Mouse (Mus musculus): ENCODE results near the gene Vstm5. TPM values are rescaled to one million over a fixed set of nuclear protein-coding genes. Genes with fewer than 3 reads are reported as not detected.

Gene Vstm5
- total RNA-seq, 2 experiments from 2014 or later = 8.1 to 8.7 TPM

DNA sequence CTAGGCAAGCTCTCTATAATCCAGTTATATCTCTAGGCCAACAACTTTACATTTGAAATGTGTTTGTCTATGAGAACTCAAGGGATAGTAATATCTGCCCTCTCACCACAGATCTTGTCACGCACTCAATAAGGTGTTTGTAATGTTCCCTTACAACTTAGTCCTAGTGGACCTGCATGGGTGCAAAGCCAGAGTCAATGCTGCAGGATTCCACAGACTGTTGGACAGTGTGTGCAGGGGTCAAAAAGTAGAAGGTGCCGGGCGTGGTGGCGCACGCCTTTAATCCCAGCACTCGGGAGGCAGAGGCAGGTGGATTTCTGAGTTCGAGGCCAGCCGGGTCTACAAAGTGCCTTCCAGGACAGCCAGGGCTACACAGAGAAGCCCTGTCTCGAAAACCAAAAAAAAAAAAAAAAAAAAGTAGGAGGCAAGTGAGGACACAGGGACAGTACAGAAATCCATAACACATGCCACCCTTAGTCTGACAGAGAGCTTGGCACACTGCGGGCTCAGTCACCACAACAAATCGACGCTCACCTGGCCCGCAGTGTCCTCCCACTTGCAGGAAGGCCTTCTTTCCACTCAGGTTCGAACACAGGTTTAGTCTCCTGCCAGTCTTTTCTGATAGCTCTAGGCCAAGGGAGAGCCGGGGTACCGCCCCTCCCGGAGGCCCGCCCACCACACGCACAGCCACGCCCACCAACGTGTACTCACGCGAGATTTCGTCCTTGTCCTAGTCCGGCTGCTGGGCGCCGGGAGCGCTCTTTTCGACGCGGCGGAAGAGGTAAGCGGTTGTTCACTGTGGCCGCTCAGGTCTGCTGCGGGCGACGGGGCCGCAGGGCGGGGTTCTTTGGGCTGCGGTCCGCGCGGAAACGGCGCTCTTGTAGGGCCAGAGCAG lies 66.9 kb downstream of the Vstm5 start, which contains the start of gene Taf1d:
Taf1d (plus strand) TSS at position 712 of the 895 bp plus-strand sequence.
- DNase-seq (ENCODE audit: low spot score in 2 of 2) = peak; percentile 95 to 97
- intact Hi-C loops (cut with DNase I) = loop anchor here (2.0 kb wide), 1 partner anchor 27 kb away; the partner anchor contains the start of gene Med17

DNA sequence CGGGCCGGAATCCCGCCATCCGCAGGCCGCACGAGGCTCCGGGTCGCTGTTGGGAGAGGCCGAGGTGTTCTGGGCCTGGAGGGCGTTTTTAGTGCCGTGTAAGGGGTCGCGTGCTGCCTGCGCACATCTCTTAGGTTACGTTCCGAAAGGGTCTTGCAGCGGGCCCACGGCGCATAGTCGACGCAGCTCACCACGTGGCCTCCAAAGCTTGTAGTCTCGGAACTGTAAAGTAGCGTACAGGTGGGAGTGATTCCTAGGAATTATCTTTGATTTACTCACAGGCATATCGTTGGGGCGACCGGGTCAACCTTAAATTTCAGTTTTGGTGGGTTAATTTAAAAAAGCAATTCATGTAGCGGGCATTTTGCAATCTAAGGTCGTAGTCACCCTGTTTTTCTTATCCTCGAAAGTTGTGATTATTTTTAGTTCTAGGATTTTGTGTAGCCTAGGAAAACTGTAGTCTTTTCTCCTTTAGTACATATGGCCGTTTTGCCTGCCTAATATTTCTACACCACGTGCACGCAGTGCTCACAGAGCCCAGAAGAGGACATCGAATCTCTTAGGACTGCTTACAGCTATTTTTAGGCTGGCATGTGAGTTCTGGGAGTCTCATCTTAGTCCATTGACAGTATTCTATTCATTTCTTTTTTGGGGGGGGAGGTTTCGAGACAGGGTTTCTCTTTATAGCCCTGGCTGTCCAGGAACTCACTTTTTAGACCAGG lies 67.7 kb downstream of the Vstm5 start, which contains the start of gene 4931406C07Rik:
4931406C07Rik (minus strand) TSS at position 51 of the 722 bp plus-strand sequence.
- DNase-seq (ENCODE audit: low spot score in 2 of 2) = no peak
- intact Hi-C loops (cut with DNase I) = loop anchor here (2.0 kb wide), 1 partner anchor 28 kb away; the partner anchor contains the start of gene Med17

DNA sequence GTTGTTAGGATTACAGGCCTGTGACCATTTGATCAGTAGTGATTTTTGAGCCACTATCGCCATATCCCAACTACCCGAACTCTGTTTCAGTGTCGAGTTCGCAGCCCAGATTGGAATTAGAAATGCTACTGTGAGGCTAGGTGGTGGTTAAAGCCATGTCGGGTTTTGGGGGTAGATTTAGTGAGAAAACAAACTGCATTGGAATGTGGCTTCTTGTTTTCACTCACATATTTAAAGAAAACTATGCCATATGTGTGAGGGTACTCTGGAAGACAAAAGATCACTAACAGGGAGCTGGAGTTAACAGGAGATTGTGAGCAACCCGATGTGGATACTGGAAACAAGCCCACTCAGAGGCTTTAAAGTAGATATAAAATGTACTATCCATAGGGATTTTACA lies 68.4 kb downstream of the Vstm5 start:
- intact Hi-C loops (cut with DNase I) = loop anchor here (2.0 kb wide), 1 partner anchor 28 kb away; the partner anchor contains the start of gene Med17
- no peak for DNase-seq (ENCODE audit: low spot score in 2 of 2)

DNA sequence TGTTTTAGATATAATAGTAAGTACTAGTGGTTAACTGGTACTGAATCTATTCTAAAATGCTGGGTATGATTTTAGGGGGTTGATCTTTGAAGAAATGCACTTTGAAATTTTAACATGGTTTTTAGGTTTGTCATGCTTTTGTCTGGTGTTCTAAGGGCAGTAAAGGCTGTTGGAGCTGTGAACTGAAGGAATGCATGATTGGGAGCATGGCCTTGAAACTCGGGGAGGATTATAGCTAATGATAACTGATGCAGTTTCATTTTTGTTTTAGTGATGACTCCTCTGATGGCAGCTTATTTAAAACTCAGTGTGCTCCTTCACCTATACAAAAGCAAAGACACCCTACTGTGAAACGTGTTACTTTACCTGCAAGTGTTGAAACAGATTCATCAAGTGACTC lies 69.4 kb downstream of the Vstm5 start:
- intact Hi-C loops (cut with DNase I) = no loop called here
- no peak for DNase-seq (ENCODE audit: low spot score in 2 of 2)

Other genes starting within 250 kb of the Vstm5 start
- gene Panx1, start 193.6 kb upstream of the Vstm5 start, total RNA-seq (2021) = 10 to 100 TPM; 37.7 to 38.8 TPM
- not detected for gene Hephl1, start 126.9 kb upstream of the Vstm5 start, total RNA-seq (2021)
- gene Med17, start 40.9 kb downstream of the Vstm5 start, total RNA-seq (2021) = 10 to 100 TPM; 31.4 to 38.0 TPM
- 10 to 100 TPM; 25.8 to 28.8 TPM for gene Taf1d, start 67.2 kb downstream of the Vstm5 start, total RNA-seq (2021)
- 10 to 100 TPM; 17.0 to 21.6 TPM for gene 4931406C07Rik, start 67.4 kb downstream of the Vstm5 start, total RNA-seq (2021)
- 10 to 100 TPM; 19.1 to 21.6 TPM for gene Cep295, start 118.7 kb downstream of the Vstm5 start, total RNA-seq (2021)

Data from left cerebral cortex, postnatal 25 days (tissue).